In genomic region chr6:33308646-33309045, GRCm38 (mm10) we compare ENCODE assay signal across 20 mouse cellular contexts. TPM values are rescaled to one million over a fixed set of nuclear protein-coding genes. Genes with fewer than 3 reads are reported as not detected.
A peak's percentile ranks its signal among the peaks of the same experiment; 100 is the strongest.
DNase-seq lines count a peak whose midpoint lies in the region.
"Had no signal": no experiment of that assay in that cellular context is flagged by ENCODE, and none has a peak within 500 bp of the region (broad histone marks: within the 10 kb centered on the region; RNA-seq: fewer than 3 reads in every experiment).

No protein-coding gene starts in this region.

- H3K27me3 ChIP-seq in heart, embryonic 10.5 days (ENCODE audit: insufficient read depth, poor library complexity, severe bottlenecking): no peaks in the 10 kb centered on the region
- H3K27me3 ChIP-seq: embryonic facial prominence, embryonic 13.5 days; forebrain, embryonic 13.5 days; hindbrain, embryonic 13.5 days had no signal

- peaks cover 4% of the 10 kb centered on the region; the same call in 1 of the 2 replicates for H3K36me3 ChIP-seq in heart, embryonic 10.5 days
- H3K36me3 ChIP-seq: embryonic facial prominence, embryonic 13.5 days; hindbrain, embryonic 13.5 days had no signal

- 87% methylated on average over 2 of the region's 2 CpGs for WGBS in heart, embryonic 10.5 days

- DNase-seq in cerebellum, adult 11 months: peak; percentile 8
- DNase-seq in cerebellum, adult 18-20 months: peak; percentile 20 to 41
- peak; percentile 54 for DNase-seq in cerebellum, adult 9-10 months
- DNase-seq in cerebellum, postnatal 14 days: peak; percentile 6 to 37
- no peak for DNase-seq in heart, embryonic 10.5 days (ENCODE audit: low spot score)
- DNase-seq in kidney, adult 9 months: no peak
- no peak for DNase-seq in kidney, postnatal 14 days
- DNase-seq in liver: no peak
- DNase-seq: adrenal gland, adult 2 months; adrenal gland, postnatal 14 days; embryo, embryonic 11 days; gastrocnemius, postnatal 10 days; gastrocnemius, postnatal 36 days; heart, adult 2 months; kidney, adult 2 months had no signal

- no peaks in the 10 kb centered on the region for H3K9me3 ChIP-seq in heart, embryonic 10.5 days
- H3K9me3 ChIP-seq: embryonic facial prominence, embryonic 10.5 days; embryonic facial prominence, embryonic 13.5 days; forebrain, embryonic 13.5 days; hindbrain, embryonic 13.5 days had no signal

- no peak overlapping the region for H3K4me3 ChIP-seq in heart, embryonic 10.5 days
- H3K4me3 ChIP-seq: embryonic facial prominence, embryonic 10.5 days; embryonic facial prominence, embryonic 13.5 days; erythroblast, embryonic 14.5 days; forebrain, embryonic 13.5 days; heart, adult 2 months; hindbrain, embryonic 13.5 days had no signal

- H3K4me1 ChIP-seq in heart, embryonic 10.5 days: no peaks in the 10 kb centered on the region
- H3K4me1 ChIP-seq: embryonic facial prominence, embryonic 13.5 days; forebrain, embryonic 13.5 days; hindbrain, embryonic 13.5 days had no signal

- H3K27ac ChIP-seq in heart, embryonic 10.5 days: no peak overlapping the region
- H3K27ac ChIP-seq: embryonic facial prominence, embryonic 10.5 days; embryonic facial prominence, embryonic 13.5 days; forebrain, embryonic 13.5 days; heart, adult 2 months; hindbrain, embryonic 13.5 days had no signal

RNA-seq across cellular contexts. Expression of gene Exoc4, which starts 59.8 kb away (rescaled TPM):
- 36.7 and 37.5 TPM in 2 replicates for polyA plus RNA-seq in heart, embryonic 10.5 days (2016; fragmentation: Nextera tagmentation; extraction: Ambion mirVana)

Comparison
In these comparisons a context has a peak if more than half of its experiments do, and no peak if none do; other contexts are left out.
1. DNase-seq: peak in cerebellum, adult 11 months (single experiment), cerebellum, adult 18-20 months (2 of 2), cerebellum, adult 9-10 months (single experiment) and cerebellum, postnatal 14 days (2 of 2); none in heart, embryonic 10.5 days (single experiment), kidney, adult 9 months (single experiment), kidney, postnatal 14 days (single experiment) and liver (single experiment).